Mouse (Mus musculus) MEL (cell line): ENCODE data around the gene Etnk2.

ENCODE experiments used
- CTCF ChIP-seq, 3 experiments: IDR thresholded peaks in 2 of 3; conservative IDR thresholded peaks in 1 of 3; 2 replicates each; pipeline ENCODE4 v1.5.1; 2011 to 2012; ENCODE audit warnings: low read length in 3 of 3, low read depth in 2 of 3, mild to moderate bottlenecking in 2 of 3, improper control_type of control experiment in 1 of 3, inconsistent platforms in 1 of 3, mixed read lengths in 1 of 3, moderate library complexity in 1 of 3; ENCODE audit not compliant: control insufficient read depth in 1 of 3, insufficient read depth in 1 of 3, poor library complexity in 1 of 3, severe bottlenecking in 1 of 3
- EP300 ChIP-seq, 2 experiments: IDR thresholded peaks; 2 replicates each; pipeline ENCODE4 v1.6.1; 2011; ENCODE audit warnings: improper control_type of control experiment in 2 of 2, low read length in 2 of 2, low read depth in 1 of 2, mild to moderate bottlenecking in 1 of 2
- HCFC1 ChIP-seq: IDR thresholded peaks from 2 replicates; pipeline ENCODE4 v1.6.1; 2012; ENCODE audit warnings: low read depth, mild to moderate bottlenecking, inconsistent platforms, low read length, improper control_type of control experiment, moderate library complexity
- MAX ChIP-seq: IDR thresholded peaks from 2 replicates; pipeline ENCODE4 v1.6.1; 2011; ENCODE audit warnings: low read length, improper control_type of control experiment
- NELFE ChIP-seq: IDR thresholded peaks from 2 replicates; pipeline ENCODE4 v1.6.1; 2011; ENCODE audit warnings: low read depth, low read length, improper control_type of control experiment
- NRF1 ChIP-seq: IDR thresholded peaks from 2 replicates; pipeline ENCODE4 v1.6.1; 2014; ENCODE audit warnings: low read depth, mild to moderate bottlenecking, inconsistent platforms, low read length, improper control_type of control experiment, moderate library complexity; ENCODE audit not compliant: poor library complexity, insufficient read depth, severe bottlenecking
- USF1 ChIP-seq: IDR thresholded peaks from 2 replicates; pipeline ENCODE4 v1.6.1; 2014; ENCODE audit warnings: low read depth, mild to moderate bottlenecking, inconsistent platforms, low read length, improper control_type of control experiment, moderate library complexity

DNA sequence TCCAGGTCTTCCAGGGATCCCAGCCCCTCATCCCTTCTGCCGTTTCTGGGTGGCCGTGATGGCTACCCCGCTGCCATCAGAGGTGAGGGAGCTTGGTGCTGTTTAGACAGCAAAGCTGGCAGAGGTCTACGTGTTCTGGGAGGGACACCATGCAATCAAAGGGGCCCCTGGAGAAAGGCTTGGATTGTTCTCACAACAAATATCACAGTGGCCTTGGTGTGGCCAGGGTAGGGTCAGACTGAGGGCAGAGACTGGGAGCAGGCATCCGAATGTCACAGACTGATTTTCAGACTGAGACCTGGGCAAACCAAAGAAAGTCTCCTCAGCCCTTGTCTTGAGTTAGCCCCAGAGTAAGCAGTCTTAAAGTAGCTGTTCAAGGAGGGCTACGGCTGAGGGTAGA is 8.1 kb downstream of the Etnk2 start:
- no peak for TF ChIP-seq MAX
- no peak for TF ChIP-seq HCFC1
- no peak for TF ChIP-seq USF1
- TF ChIP-seq NRF1, result no peak
- TF ChIP-seq EP300 (IDR thresholded peaks at IDR 0.05; ENCODE audit: low read depth in 1 of 2, low read length in 2 of 2), result no peak
- TF ChIP-seq CTCF (IDR thresholded peaks at IDR 0.05 in 2 of 3, conservative IDR thresholded peaks at IDR 0.05 in 1 of 3; ENCODE audit: control insufficient read depth in 1 of 3, insufficient read depth in 1 of 3, low read depth in 2 of 3, low read length in 3 of 3, poor library complexity in 1 of 3, severe bottlenecking in 1 of 3), result no peak
- no peak for TF ChIP-seq NELFE
